Mouse (Mus musculus) heart, adult 2 months (tissue): ENCODE results near the gene Sat2. TPM values are rescaled to one million over a fixed set of nuclear protein-coding genes. Genes with fewer than 3 reads are reported as not detected.

Experiments used
- DNase-seq, 2 experiments: peaks; one replicate each; pipeline ENCODE4 v3.0.0; 2021
- H3K27ac ChIP-seq: fragments of 200-600 bp; 2 replicates; pipeline ENCODE4 v1.8.1; 2022
- H3K27me3 ChIP-seq: fragments of 200-500 bp; 2 replicates; pipeline ENCODE4 v1.6.1; 2012; ENCODE audit warnings: mild to moderate bottlenecking, low read length, inconsistent platforms, mixed read lengths; ENCODE audit not compliant: control insufficient read depth, insufficient read depth
- H3K36me3 ChIP-seq: fragments of 200-500 bp; 2 replicates; pipeline ENCODE4 v1.6.1; 2012; ENCODE audit warnings: low read length, inconsistent platforms; ENCODE audit not compliant: control insufficient read depth, insufficient read depth
- H3K4me1 ChIP-seq: fragments of 200-500 bp; 2 replicates; pipeline ENCODE4 v1.6.1; 2011; ENCODE audit warnings: low read length; ENCODE audit not compliant: control insufficient read depth, insufficient read depth
- H3K4me3 ChIP-seq: fragments of 200-600 bp; 2 replicates; pipeline ENCODE4 v1.8.1; 2022
- H3K79me2 ChIP-seq: fragments of 200-500 bp; replicated peaks from 2 replicates; pipeline ENCODE4 v1.6.1; 2012; ENCODE audit warnings: mild to moderate bottlenecking, inconsistent platforms, low read length, moderate library complexity, mixed read lengths; ENCODE audit not compliant: control insufficient read depth, insufficient read depth
- H3K9ac ChIP-seq: fragments of 200-500 bp; 2 replicates; pipeline ENCODE4 v1.6.1; 2012; ENCODE audit warnings: low read depth, mild to moderate bottlenecking, control low read depth, inconsistent platforms, low read length, mixed read lengths
- CTCF ChIP-seq: fragments of 200-600 bp; IDR thresholded peaks from 2 replicates; pipeline ENCODE4 v1.8.1; 2022; ENCODE audit warnings: antibody characterized with exemption, mild to moderate bottlenecking, moderate library complexity
- EP300 ChIP-seq: fragments of 200-500 bp; IDR thresholded peaks from 2 replicates; pipeline ENCODE4 v1.6.1; 2011; ENCODE audit warnings: low read depth, low read length, control low read depth; ENCODE audit not compliant: insufficient read depth
- POLR2A ChIP-seq: fragments of 200-500 bp; IDR thresholded peaks from 2 replicates; pipeline ENCODE4 v1.6.1; 2011; ENCODE audit warnings: mild to moderate bottlenecking, low read depth, low read length, control low read depth; ENCODE audit not compliant: insufficient read depth
- WGBS: fragments of 180-500 bp; shearing (Covaris S2); methylation state at CpG from one replicate; pipeline ENCODE4 v1.1.7; 2018; 5-methylcytosine and 5-hydroxymethylcytosine counted together
- intact Hi-C: fragments of 180-260 bp; cut with DNase I; formaldehyde crosslinking; loops from one replicate; pipeline ENCODE4 v1.15.1; 2025
- microRNA-seq, 2 experiments: library from miRNA; unstranded; fragments of <30 nt; microRNA quantifications; one replicate each; pipeline ENCODE4 v1.2.0; 2021
- polyA plus RNA-seq: library from polyadenylated mRNA; depleted of rRNA; stranded (reverse); fragments of >200 nt; gene quantifications from 2 replicates; pipeline ENCODE4 v1.2.3, GENCODE M21; 2012; rRNA removed
- total RNA-seq, 2 experiments: library from RNA; stranded (reverse); gene quantifications; 2 replicates each; pipeline ENCODE4 v1.2.3; 2021

Sat2 gene
- total and polyA plus RNA-seq, 3 experiments, result 1.8 to 4.5 (median 1.9) TPM

GRCm38 (mm10) chr11:69672211-69672706, 50.4 kb downstream of the Sat2 start, which contains the start of gene Eif4a1:
Eif4a1 (minus strand) TSS chr11:69672423.
- TF ChIP-seq EP300 (peak; percentile 43), CTCF (0 out of 2 replicates have a peak, but pooled peaks have one; percentile 13), POLR2A (peak; percentile 99)
- WGBS, result under 1% methylated on average over 36 of the region's 36 CpGs
- intact Hi-C loops, result loop anchor here (1.0 kb wide), 1 partner anchor 9 kb away; no protein-coding TSS in a partner anchor

More at GRCm38 (mm10) chr11:69672211-69672706, 50.4 kb downstream of the Sat2 start, which contains the start of gene Eif4a1:
- Histone ChIP-seq H3K27ac (peak within 1 kb of the TSS; percentile 95), H3K4me3 (peak within 1 kb of the TSS; percentile 85), H3K4me1 (peaks cover 5% of the 10 kb centered on the region), H3K27me3 (no peaks in the 10 kb centered on the region), H3K79me2 (no peaks in the 10 kb centered on the region), H3K9ac (peak within 1 kb of the TSS; percentile 92), H3K36me3 (peaks cover 18% of the 10 kb centered on the region)
- peak; percentile 100 for DNase-seq

Small RNAs within 50 kb of the gene (microRNA-seq; reads per million reads assigned to microRNA genes)
- gene Mir1934 (3.4 to 8.9 reads per million in 2 experiments), gene Mir467f (0 reads per million in 2 experiments)

Other genes starting within 250 kb of the Sat2 start
Only the 30 nearest of the 32 such genes appear.
- 10 to 100 TPM; 27.9 to 32.1 TPM for gene Cyb5d1, start 226.4 kb upstream of the Sat2 start, total RNA-seq
- gene Cyb5d1, start 226.4 kb upstream of the Sat2 start, polyA plus RNA-seq, result 19.9 and 29.8 TPM in 2 replicates
- 10 to 100 TPM; 20.4 to 21.4 TPM for gene Tmem88, start 223.8 kb upstream of the Sat2 start, total RNA-seq
- 61.4 and 66.4 TPM in 2 replicates for gene Tmem88, start 223.8 kb upstream of the Sat2 start, polyA plus RNA-seq
- 10 to 100 TPM; 19.7 to 27.8 TPM for gene Kdm6b, start 208.3 kb upstream of the Sat2 start, total RNA-seq
- gene Kdm6b, start 208.3 kb upstream of the Sat2 start, polyA plus RNA-seq, result 6.5 and 8.6 TPM in 2 replicates
- under 1 TPM; 0.08 to 0.41 TPM for gene Dnah2, start 72.9 kb upstream of the Sat2 start, total RNA-seq
- 0.15 and 0.23 TPM in 2 replicates for gene Dnah2, start 72.9 kb upstream of the Sat2 start, polyA plus RNA-seq
- 100 to 1,000 TPM in 1 of 2 experiments, 10 to 100 TPM in 1; 89.2 to 106 TPM for gene Efnb3, start 61.8 kb upstream of the Sat2 start, total RNA-seq
- gene Efnb3, start 61.8 kb upstream of the Sat2 start, polyA plus RNA-seq, result 57.4 and 95.6 TPM in 2 replicates
- 1 to 10 TPM; 5.4 to 5.6 TPM for gene Wrap53, start 41.8 kb upstream of the Sat2 start, total RNA-seq
- 10.1 and 10.5 TPM in 2 replicates for gene Wrap53, start 41.8 kb upstream of the Sat2 start, polyA plus RNA-seq
- gene Trp53, start 41.7 kb upstream of the Sat2 start, total RNA-seq, result 10 to 100 TPM; 13.6 to 15.3 TPM
- gene Trp53, start 41.7 kb upstream of the Sat2 start, polyA plus RNA-seq, result 35.0 and 41.6 TPM in 2 replicates
- 10 to 100 TPM; 17.0 to 20.3 TPM for gene Atp1b2, start 16.1 kb upstream of the Sat2 start, total RNA-seq
- 23.7 and 30.0 TPM in 2 replicates for gene Atp1b2, start 16.1 kb upstream of the Sat2 start, polyA plus RNA-seq
- gene Shbg, start 4.1 kb upstream of the Sat2 start, total RNA-seq, result not detected
- gene Shbg, start 4.1 kb upstream of the Sat2 start, polyA plus RNA-seq, result not detected in 2 replicates
- 100 to 1,000 TPM in 1 of 2 experiments, 10 to 100 TPM in 1; 86.0 to 103 TPM for gene Fxr2, start 11.0 kb downstream of the Sat2 start, total RNA-seq
- gene Fxr2, start 11.0 kb downstream of the Sat2 start, polyA plus RNA-seq, result 61.2 and 112 TPM in 2 replicates
- not detected for gene Sox15, start 33.3 kb downstream of the Sat2 start, total RNA-seq
- gene Sox15, start 33.3 kb downstream of the Sat2 start, polyA plus RNA-seq, result not detected in 2 replicates
- 10 to 100 TPM; 13.7 to 14.2 TPM for gene Mpdu1, start 40.6 kb downstream of the Sat2 start, total RNA-seq
- 40.8 and 41.3 TPM in 2 replicates for gene Mpdu1, start 40.6 kb downstream of the Sat2 start, polyA plus RNA-seq
- 1 to 10 TPM; 7.4 to 7.6 TPM for gene Cd68, start 44.1 kb downstream of the Sat2 start, total RNA-seq
- gene Cd68, start 44.1 kb downstream of the Sat2 start, polyA plus RNA-seq, result 7.0 and 14.8 TPM in 2 replicates
- gene Eif4a1, start 50.4 kb downstream of the Sat2 start, total RNA-seq, result 100 to 1,000 TPM; 173 to 198 TPM
- gene Eif4a1, start 50.4 kb downstream of the Sat2 start, polyA plus RNA-seq, result 147 and 250 TPM in 2 replicates
- 10 to 100 TPM; 31.1 to 33.2 TPM for gene Senp3, start 60.1 kb downstream of the Sat2 start, total RNA-seq
- gene Senp3, start 60.1 kb downstream of the Sat2 start, polyA plus RNA-seq, result 35.1 and 51.8 TPM in 2 replicates
- gene Tnfsf13, start 63.8 kb downstream of the Sat2 start, total RNA-seq, result 1 to 10 TPM; 1.4 to 3.2 TPM
- 2.9 and 4.0 TPM in 2 replicates for gene Tnfsf13, start 63.8 kb downstream of the Sat2 start, polyA plus RNA-seq
- gene Tnfsf12, start 73.8 kb downstream of the Sat2 start, total RNA-seq, result 10 to 100 TPM; 18.4 to 21.9 TPM
- 29.2 and 32.0 TPM in 2 replicates for gene Tnfsf12, start 73.8 kb downstream of the Sat2 start, polyA plus RNA-seq
- gene Tnfsfm13, start 74.1 kb downstream of the Sat2 start, total RNA-seq, result 1 to 10 TPM; 2.8 to 3.2 TPM
- gene Tnfsfm13, start 74.1 kb downstream of the Sat2 start, polyA plus RNA-seq, result 3.7 and 4.7 TPM in 2 replicates
- 10 to 100 TPM; 25.3 to 30.4 TPM for gene Polr2a, start 136.6 kb downstream of the Sat2 start, total RNA-seq
- gene Polr2a, start 136.6 kb downstream of the Sat2 start, polyA plus RNA-seq, result 15.6 and 20.2 TPM in 2 replicates
- gene Slc35g3, start 139.9 kb downstream of the Sat2 start, total RNA-seq, result not detected
- 0.35 TPM in 1 of 2 replicates, not detected in the other for gene Slc35g3, start 139.9 kb downstream of the Sat2 start, polyA plus RNA-seq
- 10 to 100 TPM; 42.9 to 47.9 TPM for gene Zbtb4, start 143.9 kb downstream of the Sat2 start, total RNA-seq
- gene Zbtb4, start 143.9 kb downstream of the Sat2 start, polyA plus RNA-seq, result 19.8 and 25.4 TPM in 2 replicates
- gene Chrnb1, start 173.9 kb downstream of the Sat2 start, total RNA-seq, result 1 to 10 TPM; 4.1 TPM
- gene Chrnb1, start 173.9 kb downstream of the Sat2 start, polyA plus RNA-seq, result 10.3 and 16.4 TPM in 2 replicates
- 1 to 10 TPM; 1.9 to 2.5 TPM for gene Fgf11, start 179.8 kb downstream of the Sat2 start, total RNA-seq
- 3.3 and 4.3 TPM in 2 replicates for gene Fgf11, start 179.8 kb downstream of the Sat2 start, polyA plus RNA-seq
- under 1 TPM; 0.25 to 0.29 TPM for gene Tmem102, start 183.6 kb downstream of the Sat2 start, total RNA-seq
- 0.44 and 0.47 TPM in 2 replicates for gene Tmem102, start 183.6 kb downstream of the Sat2 start, polyA plus RNA-seq
- gene Gm39566, start 193.3 kb downstream of the Sat2 start, total RNA-seq, result not detected
- gene Gm39566, start 193.3 kb downstream of the Sat2 start, polyA plus RNA-seq, result 0.02 and 0.09 TPM in 2 replicates
- not detected for gene Spem2, start 196.4 kb downstream of the Sat2 start, total RNA-seq
- gene Spem2, start 196.4 kb downstream of the Sat2 start, polyA plus RNA-seq, result 0.15 and 0.20 TPM in 2 replicates
- not detected for gene Spem1, start 200.2 kb downstream of the Sat2 start, total RNA-seq
- gene Spem1, start 200.2 kb downstream of the Sat2 start, polyA plus RNA-seq, result 0.23 and 0.32 TPM in 2 replicates
- 1 to 10 TPM; 3.4 to 5.0 TPM for gene Nlgn2, start 215.8 kb downstream of the Sat2 start, total RNA-seq
- 6.0 and 6.7 TPM in 2 replicates for gene Nlgn2, start 215.8 kb downstream of the Sat2 start, polyA plus RNA-seq
- gene Tmem256, start 216.5 kb downstream of the Sat2 start, total RNA-seq, result 100 to 1,000 TPM; 214 to 254 TPM
- gene Tmem256, start 216.5 kb downstream of the Sat2 start, polyA plus RNA-seq, result 308 and 350 TPM in 2 replicates
- 10 to 100 TPM; 21.2 to 22.4 TPM for gene Plscr3, start 224.4 kb downstream of the Sat2 start, total RNA-seq
- 45.3 and 48.3 TPM in 2 replicates for gene Plscr3, start 224.4 kb downstream of the Sat2 start, polyA plus RNA-seq